Mouse (Mus musculus) liver, embryonic 14.5 days (tissue): ENCODE measurements around the gene Hells.

Experiments used
- CTCF ChIP-seq: IDR thresholded peaks from 2 replicates; pipeline ENCODE4 v1.5.1; 2016; ENCODE audit warnings: antibody characterized with exemption, low read depth, control low read depth
- EP300 ChIP-seq: IDR thresholded peaks from 2 replicates; pipeline ENCODE4 v1.6.1; 2016; ENCODE audit warnings: antibody characterized with exemption, low read depth

DNA sequence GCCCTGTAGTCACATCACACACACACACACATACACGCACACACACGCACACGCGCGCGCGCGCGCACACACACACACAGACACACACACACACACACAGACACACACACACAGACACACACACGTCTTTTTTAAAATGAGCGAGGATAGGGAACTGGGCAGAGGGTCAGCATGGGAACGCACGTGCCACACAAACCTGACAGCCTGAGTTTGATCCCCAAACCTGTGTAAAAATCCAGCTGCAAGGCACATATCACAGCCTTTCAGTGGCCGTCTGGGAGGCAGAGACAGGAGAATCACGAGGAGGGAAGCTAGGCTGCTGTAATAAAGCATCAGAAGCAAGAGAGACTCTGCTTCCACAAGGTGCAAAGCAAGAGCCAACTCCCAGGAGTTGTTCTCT is 15.8 kb upstream of the Hells start:
- TF ChIP-seq CTCF (no peak), EP300 (no peak)
